Mouse (Mus musculus) liver, adult 2 months (tissue): ENCODE results near the gene Fgfr3. TPM values are rescaled to one million over a fixed set of nuclear protein-coding genes. Genes with fewer than 3 reads are reported as not detected.

Experiments used
- DNase-seq: peaks from one replicate; pipeline ENCODE4 v3.0.0-alpha.2; 2011; ENCODE audit warnings: low read depth, low spot score; ENCODE audit errors: extremely low read depth
- H3K27ac ChIP-seq: fragments of 200-500 bp; replicated peaks from 2 replicates; pipeline ENCODE4 v1.5.1; 2012; ENCODE audit warnings: low read depth, mild to moderate bottlenecking, control low read depth, inconsistent platforms, low read length; ENCODE audit not compliant: insufficient read depth
- H3K27me3 ChIP-seq: fragments of 200-500 bp; 2 replicates; pipeline ENCODE4 v1.6.1; 2012; ENCODE audit warnings: mild to moderate bottlenecking, moderate library complexity, low read length, inconsistent platforms; ENCODE audit not compliant: control insufficient read depth, insufficient read depth
- H3K36me3 ChIP-seq: fragments of 200-500 bp; 2 replicates; pipeline ENCODE4 v1.6.1; 2012; ENCODE audit warnings: low read length, inconsistent platforms; ENCODE audit not compliant: control insufficient read depth, insufficient read depth
- H3K4me1 ChIP-seq: fragments of 200-500 bp; 2 replicates; pipeline ENCODE4 v1.6.1; 2011; ENCODE audit warnings: low read length; ENCODE audit not compliant: control insufficient read depth, insufficient read depth
- H3K4me3 ChIP-seq: fragments of 200-500 bp; 2 replicates; pipeline ENCODE4 v1.5.1; 2011; ENCODE audit warnings: low read depth, mild to moderate bottlenecking, control low read depth, low read length, moderate library complexity; ENCODE audit not compliant: insufficient read depth
- H3K79me2 ChIP-seq: fragments of 200-500 bp; 2 replicates; pipeline ENCODE4 v1.6.1; 2012; ENCODE audit warnings: inconsistent platforms, mild to moderate bottlenecking, low read length, moderate library complexity; ENCODE audit not compliant: control insufficient read depth, insufficient read depth
- H3K9ac ChIP-seq: fragments of 200-500 bp; 2 replicates; pipeline ENCODE4 v1.6.1; 2012; ENCODE audit warnings: low read depth, mild to moderate bottlenecking, control low read depth, inconsistent platforms, low read length
- CTCF ChIP-seq: fragments of 200-500 bp; IDR thresholded peaks from 2 replicates; pipeline ENCODE4 v1.5.1; 2011; ENCODE audit warnings: low read depth, low read length, control low read depth
- POLR2A ChIP-seq: fragments of 200-500 bp; IDR thresholded peaks from 2 replicates; pipeline ENCODE4 v1.6.1; 2011; ENCODE audit warnings: low read length, control low read depth; ENCODE audit not compliant: insufficient read depth; ENCODE audit errors: extremely low read depth
- WGBS: fragments of 180-500 bp; shearing (Covaris S2); methylation state at CpG from one replicate; pipeline ENCODE4 v1.1.7; 2018; 5-methylcytosine and 5-hydroxymethylcytosine counted together
- polyA plus RNA-seq: library from polyadenylated mRNA; depleted of rRNA; stranded (reverse); fragments of >200 nt; gene quantifications from 2 replicates; pipeline ENCODE4 v1.2.3, GENCODE M21; 2012
- total RNA-seq: library from RNA; depleted of rRNA; stranded (reverse); fragments of >200 nt; gene quantifications from 2 replicates; pipeline ENCODE4 v1.2.3, GENCODE M21; 2014

The Fgfr3 gene
- total and polyA plus RNA-seq, 2 experiments, result 18.9 to 57.0 TPM

DNA sequence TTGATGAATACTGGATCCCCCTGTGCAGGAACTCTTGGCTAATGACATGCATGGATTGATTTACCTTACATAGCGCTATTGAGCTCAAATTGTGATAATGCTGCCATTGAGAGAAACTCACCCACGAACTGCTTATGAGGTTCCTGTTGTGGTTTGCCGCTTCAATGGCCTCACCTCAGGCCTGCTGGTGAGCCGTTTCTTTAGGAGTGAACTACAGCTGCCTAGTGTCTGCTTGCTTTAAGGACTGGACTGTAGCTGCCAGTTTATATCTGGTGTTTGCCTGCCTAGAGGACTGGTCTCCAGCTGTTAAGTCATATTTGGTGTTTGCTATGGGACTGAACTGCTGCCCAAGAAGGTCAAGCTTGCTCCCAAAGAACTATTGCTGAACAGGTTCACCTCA, 38.5 kb upstream of the Fgfr3 start:
- DNase-seq, result no peak

DNA sequence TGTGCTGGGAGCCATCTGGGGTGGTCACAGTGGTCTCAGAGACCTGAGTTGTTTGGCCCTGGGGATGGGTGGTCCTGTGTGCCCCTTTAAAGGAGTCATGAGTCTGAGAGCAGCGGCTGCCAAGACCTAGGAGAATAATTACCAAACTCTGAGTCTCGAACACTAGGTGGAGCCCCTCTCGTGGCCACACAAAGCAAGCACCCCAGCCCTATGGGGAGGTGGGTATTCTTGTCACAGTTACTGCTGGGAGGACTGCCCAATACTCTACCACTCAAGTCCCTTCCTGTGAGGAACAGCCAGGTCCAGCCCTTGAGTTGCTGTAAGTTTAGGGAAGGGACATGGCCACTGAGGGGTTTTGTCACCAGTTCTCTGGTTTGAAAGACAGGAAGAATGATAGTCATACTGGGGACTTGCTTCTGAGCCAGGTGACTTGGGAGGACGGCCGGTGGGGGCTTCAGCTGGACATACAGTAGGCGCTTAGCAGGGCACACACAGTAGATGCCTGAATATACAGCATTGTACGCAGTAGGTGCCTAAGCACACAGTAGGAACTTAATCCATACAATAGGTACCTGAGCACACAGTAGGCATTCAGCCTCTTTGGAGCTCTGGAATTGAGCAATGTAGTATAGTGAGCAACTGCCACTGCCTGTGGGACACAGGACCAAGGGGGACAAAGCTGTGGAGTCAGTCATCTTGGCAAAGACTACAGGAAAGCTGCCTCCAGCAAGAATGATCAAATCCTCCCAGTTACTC, 37.4 kb upstream of the Fgfr3 start:
- Histone ChIP-seq H3K4me3 (no peak overlapping the region), H3K36me3 (no peaks in the 10 kb centered on the region), H3K9ac (no peak overlapping the region), H3K4me1 (no peaks in the 10 kb centered on the region; the same call in 1 of the 2 replicates), H3K27me3 (no peaks in the 10 kb centered on the region), H3K27ac (no peak overlapping the region), H3K79me2 (no peaks in the 10 kb centered on the region)
- TF ChIP-seq CTCF (peak; percentile 82), POLR2A (no peak)
- WGBS, result 46% methylated on average over 7 of the region's 7 CpGs
- peak; percentile 44 for DNase-seq

More for the DNA sequence above, 38.5 kb upstream of the Fgfr3 start:
- H3K4me1 ChIP-seq, result no peaks in the 10 kb centered on the region; the same call in 1 of the 2 replicates
- no peak overlapping the region for H3K4me3 ChIP-seq
- TF ChIP-seq CTCF (no peak), POLR2A (no peak)
- 94% methylated on average over 4 of the region's 4 CpGs for WGBS
- no peak overlapping the region for H3K27ac ChIP-seq
- no peaks in the 10 kb centered on the region for H3K27me3 ChIP-seq
- H3K36me3 ChIP-seq, result no peaks in the 10 kb centered on the region
- H3K79me2 ChIP-seq, result no peaks in the 10 kb centered on the region
- no peak overlapping the region for H3K9ac ChIP-seq

DNA sequence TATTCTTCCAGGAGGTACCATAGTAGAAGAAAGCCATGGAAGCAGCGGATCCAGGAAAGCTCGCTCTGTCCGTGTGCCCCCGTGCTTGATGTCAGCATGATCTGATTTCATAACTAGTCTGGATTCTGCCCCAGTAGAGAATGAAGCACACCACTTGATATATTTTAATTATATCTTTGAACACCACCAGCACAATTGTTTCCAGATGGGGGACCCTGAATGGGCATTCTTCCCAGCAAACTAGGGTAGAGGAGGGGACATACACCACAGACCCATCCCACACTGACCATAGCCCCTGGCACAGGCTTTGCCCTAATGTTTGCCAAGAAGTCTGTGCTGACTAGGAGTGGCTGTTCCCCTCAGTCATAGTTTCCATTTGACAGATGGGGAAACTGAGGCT, 36.5 kb upstream of the Fgfr3 start:
- 95% methylated on average over 4 of the region's 4 CpGs for WGBS
- Histone ChIP-seq H3K79me2 (no peaks in the 10 kb centered on the region), H3K36me3 (no peaks in the 10 kb centered on the region), H3K4me1 (no peaks in the 10 kb centered on the region; the same call in 1 of the 2 replicates), H3K4me3 (no peak overlapping the region), H3K27ac (no peak overlapping the region), H3K9ac (no peak overlapping the region), H3K27me3 (no peaks in the 10 kb centered on the region)
- DNase-seq, result no peak
- TF ChIP-seq CTCF (no peak), POLR2A (no peak)

DNA sequence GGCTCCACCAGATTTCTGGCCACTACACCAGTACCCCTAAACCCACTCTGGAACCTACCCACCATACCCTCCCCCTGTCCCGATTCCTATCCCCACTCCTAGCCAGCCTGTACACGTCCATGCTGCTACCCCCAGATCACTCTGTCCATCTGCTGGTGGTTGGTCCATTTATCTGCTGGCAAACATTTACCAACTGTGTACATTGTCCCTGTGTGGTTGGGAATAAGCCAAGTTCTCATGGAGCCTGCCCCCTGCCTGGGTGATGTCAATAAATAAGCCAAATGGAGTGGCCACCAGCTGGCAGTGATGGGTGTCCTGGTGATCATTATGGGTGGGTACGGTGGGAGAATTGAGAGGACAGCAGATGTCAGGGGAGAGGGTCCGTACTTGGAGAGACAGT, 34.3 kb upstream of the Fgfr3 start:
- H3K27ac ChIP-seq, result no peak overlapping the region
- TF ChIP-seq CTCF (no peak), POLR2A (no peak)
- H3K79me2 ChIP-seq, result no peaks in the 10 kb centered on the region
- no peak overlapping the region for H3K4me3 ChIP-seq
- no peaks in the 10 kb centered on the region for H3K27me3 ChIP-seq
- H3K9ac ChIP-seq, result no peak overlapping the region
- DNase-seq, result peak; percentile 33
- H3K4me1 ChIP-seq, result no peaks in the 10 kb centered on the region; the same call in 1 of the 2 replicates
- WGBS, result 35% methylated on average over 4 of the region's 4 CpGs
- H3K36me3 ChIP-seq, result no peaks in the 10 kb centered on the region

DNA sequence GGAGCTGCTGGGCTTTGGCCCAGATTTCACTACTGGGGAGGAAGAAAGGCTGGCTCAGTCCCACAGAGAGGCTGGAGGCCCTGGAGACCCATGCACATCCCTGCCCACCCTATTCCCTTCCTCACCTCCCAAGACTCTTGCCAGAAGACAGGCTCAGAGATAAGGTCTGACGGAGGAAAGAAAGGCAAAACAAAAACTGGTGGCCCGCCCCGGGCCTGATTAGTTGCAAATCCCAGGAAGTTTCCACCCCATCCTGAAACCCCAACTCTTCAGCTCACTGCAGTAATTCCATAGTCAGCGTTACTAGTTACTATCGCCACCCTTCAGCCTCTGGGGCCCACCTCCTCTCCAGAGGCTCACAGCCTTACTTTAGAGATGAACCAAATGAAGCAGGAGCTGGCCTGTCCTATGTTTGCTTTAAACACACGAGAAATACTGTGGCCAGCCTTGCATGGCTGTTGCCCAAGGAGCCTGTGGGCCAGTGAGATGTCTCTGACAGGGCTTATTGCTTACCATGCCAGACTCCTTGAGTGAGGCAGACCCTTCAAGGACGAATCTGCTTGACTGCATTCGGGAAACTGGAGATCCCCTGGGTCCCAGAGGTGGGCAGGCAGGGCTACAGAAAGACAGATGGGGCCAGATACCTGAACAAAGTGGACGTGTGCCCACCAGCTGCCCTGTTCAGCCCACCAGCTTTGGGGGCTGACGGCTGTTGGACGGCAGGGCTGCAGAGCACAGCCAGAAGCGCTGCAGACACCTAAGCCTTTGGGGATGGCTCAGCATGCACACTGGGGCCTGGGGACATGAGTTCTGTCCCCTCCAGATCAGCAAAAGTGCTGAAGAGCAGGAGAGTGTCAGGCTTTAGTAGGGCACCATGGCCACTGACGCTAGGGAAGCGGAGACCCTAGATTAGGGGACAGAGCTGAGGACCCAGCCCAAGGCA, 32.9 kb upstream of the Fgfr3 start:
- H3K4me1 ChIP-seq, result no peaks in the 10 kb centered on the region; the same call in 1 of the 2 replicates
- no peaks in the 10 kb centered on the region for H3K79me2 ChIP-seq
- H3K9ac ChIP-seq, result no peak overlapping the region
- TF ChIP-seq POLR2A, result no peak
- no peak for TF ChIP-seq CTCF
- no peaks in the 10 kb centered on the region for H3K36me3 ChIP-seq
- no peak for DNase-seq
- H3K27ac ChIP-seq, result peak overlapping the region; percentile 7; the same call in 1 of the 2 replicates
- H3K27me3 ChIP-seq, result no peaks in the 10 kb centered on the region
- no peak overlapping the region for H3K4me3 ChIP-seq
- WGBS, result 78% methylated on average over 14 of the region's 14 CpGs
